8 mouse cellular contexts compared by ENCODE assay signal in the genomic region with DNA sequence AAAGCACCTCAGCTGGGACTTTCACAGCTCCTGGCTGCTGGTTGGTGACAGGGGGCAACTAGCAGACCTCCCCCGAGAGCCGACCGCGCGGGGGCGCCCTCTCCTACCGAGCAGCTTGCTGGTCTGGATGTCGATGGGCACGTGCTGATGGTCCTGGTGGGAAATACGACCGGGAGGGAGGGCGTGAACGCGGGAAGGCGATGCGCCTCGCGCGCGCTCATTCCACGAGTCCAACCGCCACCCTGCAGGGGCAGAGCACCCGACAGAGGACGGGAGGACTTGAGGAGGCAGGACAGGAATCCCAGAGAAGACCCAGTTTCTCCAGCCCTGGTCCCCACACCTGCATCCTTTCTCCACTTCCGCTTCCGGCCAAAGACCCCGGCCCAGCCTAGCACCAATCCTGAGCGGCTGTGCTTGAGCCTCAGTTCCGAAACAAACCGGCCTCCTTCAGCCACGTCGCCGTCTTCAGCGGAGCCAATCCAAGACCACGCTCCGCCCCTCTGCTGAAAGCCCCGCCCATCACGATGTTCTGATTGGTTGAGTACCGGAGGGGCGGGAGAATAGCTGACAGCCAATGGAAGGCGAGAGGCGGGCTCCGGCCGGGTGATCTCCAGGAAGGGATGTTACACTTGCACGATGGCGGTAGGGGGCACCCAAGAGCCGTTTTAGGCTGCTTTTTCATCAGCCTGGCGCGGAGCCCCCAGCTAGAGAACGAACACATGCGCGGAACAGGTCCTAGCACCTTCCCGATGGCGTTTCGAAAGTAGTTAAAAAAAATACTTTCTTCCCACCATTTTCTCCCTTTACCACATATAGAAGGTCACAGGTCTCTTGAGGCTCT. TPM values are rescaled to one million over a fixed set of nuclear protein-coding genes. Genes with fewer than 3 reads are reported as not detected.
A peak's percentile ranks its signal among the peaks of the same experiment; 100 is the strongest.
DNase-seq lines count a peak whose midpoint lies in the region; ATAC-seq and TF ChIP-seq lines count a peak whose summit lies in the region.

A gene (minus strand): TSS at position 453 of the 841 bp plus-strand sequence.

- peaks cover 15 to 33% of the 10 kb centered on the region in 2 experiments for H3K36me3 ChIP-seq in CH12.LX (replicated peaks in 1 of 2; ENCODE audit: control insufficient read depth in 1 of 2, insufficient read depth in 1 of 2, low read length in 1 of 2)
- H3K36me3 ChIP-seq in forebrain, embryonic 11.5 days (ENCODE audit: control insufficient read depth, insufficient read depth, low read length): no peaks in the 10 kb centered on the region; the same call in 1 of the 2 replicates
- no peaks in the 10 kb centered on the region for H3K36me3 ChIP-seq in heart, embryonic 16.5 days (ENCODE audit: control insufficient read depth, insufficient read depth)
- H3K36me3 ChIP-seq in liver, embryonic 15.5 days (replicated peaks): peaks cover 10% of the 10 kb centered on the region
- peaks cover 15% of the 10 kb centered on the region for H3K36me3 ChIP-seq in neural tube, embryonic 12.5 days

- dilution Hi-C loops in CH12.LX (cut with MboI; ENCODE audit: extremely low pct_ligation_motif_present, extremely low pct_unique_long_range_greater_than_20kb, low sequenced_read_pairs): no loop called here

- TF ChIP-seq POLR2A in CH12.LX (IDR thresholded peaks at IDR 0.05; ENCODE audit: low read depth, low read length): peak; percentile 92

- DNase-seq in CH12.LX (ENCODE audit: extremely low read depth): peak; percentile 100
- peak; percentile 99 for DNase-seq in c-Kit-positive CD71-positive TER-119-negative erythroid progenitor cells, embryonic 14.5 days (ENCODE audit: low read depth)
- DNase-seq in forebrain, embryonic 11.5 days (ENCODE audit: low spot score): peak; percentile 100
- DNase-seq in kidney, postnatal 36 days: peak; percentile 99
- peak; percentile 98 for DNase-seq in telencephalon, adult 2 months (ENCODE audit: low read depth, low spot score)

- H3K27ac ChIP-seq in CH12.LX (ENCODE audit: insufficient read depth, low read depth): peak within 1 kb of the TSS; percentile 35
- H3K27ac ChIP-seq in forebrain, embryonic 11.5 days (ENCODE audit: low read depth, low read length): peak within 1 kb of the TSS; percentile 57
- peak within 1 kb of the TSS; percentile 64 for H3K27ac ChIP-seq in heart, embryonic 16.5 days (ENCODE audit: low read length)
- peak within 1 kb of the TSS; percentile 97 for H3K27ac ChIP-seq in liver, embryonic 15.5 days (replicated peaks)
- no peak within 1 kb of the TSS for H3K27ac ChIP-seq in neural tube, embryonic 12.5 days

- H3K4me3 ChIP-seq in CH12.LX (replicated peaks in 1 of 3; ENCODE audit: low read depth in 2 of 3, low read length in 2 of 3, poor library complexity in 1 of 3): peak within 1 kb of the TSS; percentile 75 to 100 (median 85)
- H3K4me3 ChIP-seq in forebrain, embryonic 11.5 days (ENCODE audit: low read depth, low read length): peak within 1 kb of the TSS; percentile 71
- peak within 1 kb of the TSS; percentile 68 for H3K4me3 ChIP-seq in heart, embryonic 16.5 days (ENCODE audit: low read length)
- peak within 1 kb of the TSS; percentile 80 for H3K4me3 ChIP-seq in liver, embryonic 15.5 days (replicated peaks)
- peak within 1 kb of the TSS; percentile 68 for H3K4me3 ChIP-seq in neural tube, embryonic 12.5 days

- H3K4me1 ChIP-seq in CH12.LX (ENCODE audit: control insufficient read depth in 1 of 2, insufficient read depth in 2 of 2): peaks cover 3 to 24% of the 10 kb centered on the region in 2 experiments
- peaks cover 5% of the 10 kb centered on the region for H3K4me1 ChIP-seq in forebrain, embryonic 11.5 days (replicated peaks; ENCODE audit: control insufficient read depth, insufficient read depth, low read length)
- peaks cover 8% of the 10 kb centered on the region for H3K4me1 ChIP-seq in heart, embryonic 16.5 days (ENCODE audit: control insufficient read depth, insufficient read depth, low read length)
- H3K4me1 ChIP-seq in liver, embryonic 15.5 days (replicated peaks): peaks cover 64% of the 10 kb centered on the region
- peaks cover 11% of the 10 kb centered on the region for H3K4me1 ChIP-seq in neural tube, embryonic 12.5 days

- TF ChIP-seq RAD21 in CH12.LX (IDR thresholded peaks at IDR 0.05; ENCODE audit: low read depth, low read length): peak; percentile 99

- peak; percentile 46 to 99 for TF ChIP-seq CTCF in CH12.LX (conservative IDR thresholded peaks at IDR 0.05 in 1 of 2, IDR thresholded peaks at IDR 0.05 in 1 of 2; ENCODE audit: low read depth in 2 of 2, low read length in 2 of 2)

- H3K79me2 ChIP-seq in CH12.LX (replicated peaks; ENCODE audit: control insufficient read depth, extremely low read depth, insufficient read depth, poor library complexity, severe bottlenecking): 0 out of 2 replicates have a peak, but pooled peaks cover 8% of the 10 kb centered on the region

- in situ Hi-C loops in CH12.LX (cut with MboI; ENCODE audit: low pct_ligation_motif_present, low pct_unique_long_range_greater_than_20kb, low sequenced_read_pairs): loop anchor here (5.0 kb wide), 1 partner anchor 106 kb away; no protein-coding TSS in a partner anchor

- H3K9ac ChIP-seq in CH12.LX (ENCODE audit: insufficient read depth, low read depth): peak within 1 kb of the TSS; percentile 76
- peak within 1 kb of the TSS; percentile 77 for H3K9ac ChIP-seq in forebrain, embryonic 11.5 days (ENCODE audit: low read length)
- peak within 1 kb of the TSS; percentile 77 for H3K9ac ChIP-seq in heart, embryonic 16.5 days (ENCODE audit: low read length)
- H3K9ac ChIP-seq in liver, embryonic 15.5 days: peak within 1 kb of the TSS; percentile 78
- H3K9ac ChIP-seq in neural tube, embryonic 12.5 days: peak within 1 kb of the TSS; percentile 69

- H3K27me3 ChIP-seq in CH12.LX (replicated peaks): peaks cover 6% of the 10 kb centered on the region
- H3K27me3 ChIP-seq in forebrain, embryonic 11.5 days (ENCODE audit: control insufficient read depth, insufficient read depth, low read length): no peaks in the 10 kb centered on the region
- H3K27me3 ChIP-seq in heart, embryonic 16.5 days (ENCODE audit: control insufficient read depth, insufficient read depth, low read length): no peaks in the 10 kb centered on the region
- H3K27me3 ChIP-seq in liver, embryonic 15.5 days: no peaks in the 10 kb centered on the region
- H3K27me3 ChIP-seq in neural tube, embryonic 12.5 days (replicated peaks): no peaks in the 10 kb centered on the region

- H3K9me3 ChIP-seq in CH12.LX (replicated peaks; ENCODE audit: low read length): no peaks in the 10 kb centered on the region
- H3K9me3 ChIP-seq in forebrain, embryonic 11.5 days (ENCODE audit: control insufficient read depth, low read length): no peaks in the 10 kb centered on the region
- no peaks in the 10 kb centered on the region for H3K9me3 ChIP-seq in heart, embryonic 16.5 days (replicated peaks; ENCODE audit: control insufficient read depth, low read length)
- H3K9me3 ChIP-seq in liver, embryonic 15.5 days (replicated peaks): no peaks in the 10 kb centered on the region
- no peaks in the 10 kb centered on the region for H3K9me3 ChIP-seq in neural tube, embryonic 12.5 days

- peak; percentile 97 for ATAC-seq in forebrain, embryonic 11.5 days (replicated peaks; ENCODE audit: low FRiP score)
- ATAC-seq in heart, embryonic 16.5 days (replicated peaks; ENCODE audit: extremely low read depth, insufficient read depth, low FRiP score): peak; percentile 98
- ATAC-seq in liver, embryonic 15.5 days (ENCODE audit: insufficient read depth): peak; percentile 78
- ATAC-seq in neural tube, embryonic 12.5 days (ENCODE audit: low FRiP score, low read depth): peak; percentile 97

- TF ChIP-seq EP300 in CH12.LX (IDR thresholded peaks at IDR 0.05; ENCODE audit: low read length): no peak

- WGBS in forebrain, embryonic 11.5 days: under 1% methylated on average over 55 of the region's 55 CpGs
- WGBS in heart, embryonic 16.5 days: under 1% methylated on average over 55 of the region's 55 CpGs
- WGBS in liver, embryonic 15.5 days (ENCODE audit: insufficient replicate concordance): under 1% methylated on average over 55 of the region's 55 CpGs
- under 1% methylated on average over 55 of the region's 55 CpGs for WGBS in neural tube, embryonic 12.5 days

- peak within 1 kb of the TSS; percentile 96 for H3K4me2 ChIP-seq in CH12.LX (ENCODE audit: insufficient read depth, low read depth, poor library complexity, severe bottlenecking)
- peak within 1 kb of the TSS; percentile 96 for H3K4me2 ChIP-seq in forebrain, embryonic 11.5 days (ENCODE audit: low read depth, low read length, severe bottlenecking)
- peak within 1 kb of the TSS; percentile 95 for H3K4me2 ChIP-seq in heart, embryonic 16.5 days (ENCODE audit: low read depth, low read length)
- H3K4me2 ChIP-seq in liver, embryonic 15.5 days: peak within 1 kb of the TSS; percentile 92
- peak within 1 kb of the TSS; percentile 97 for H3K4me2 ChIP-seq in neural tube, embryonic 12.5 days (replicated peaks)

TF ChIP-seq in CH12.LX, 34 proteins besides CTCF, POLR2A, EP300 and RAD21 (continues in another document):
- TF ChIP-seq MAFK (IDR thresholded peaks at IDR 0.05; ENCODE audit: insufficient replicate concordance, low read length) (no peak), ELF1 (IDR thresholded peaks at IDR 0.05; ENCODE audit: low read depth, low read length) (peak; percentile 96), TCF12 (IDR thresholded peaks at IDR 0.05; ENCODE audit: low read depth, low read length) (peak; percentile 69; the same call in 1 of the 2 replicates), USF1 (IDR thresholded peaks at IDR 0.05; ENCODE audit: low read depth, low read length) (peak; percentile 25; the same call in 1 of the 2 replicates), CHD2 (IDR thresholded peaks at IDR 0.05; ENCODE audit: low read length) (peak; percentile 92), ETS1 (conservative IDR thresholded peaks at IDR 0.05; ENCODE audit: low read depth, low read length) (0 out of 2 replicates have a peak, but pooled peaks have one; percentile 30), TBP (conservative IDR thresholded peaks at IDR 0.05; ENCODE audit: low read depth, low read length) (peak; percentile 25), SIN3A (IDR thresholded peaks at IDR 0.05; ENCODE audit: low read length) (peak; percentile 98), PAX5 (IDR thresholded peaks at IDR 0.05; ENCODE audit: low read length) (no peak), ZC3H11A (IDR thresholded peaks at IDR 0.05; ENCODE audit: low read depth, low read length) (peak; percentile 67), UBTF (IDR thresholded peaks at IDR 0.05; ENCODE audit: low read depth, low read length) (no peak; the same call in 1 of the 2 replicates), NELFE (IDR thresholded peaks at IDR 0.05; ENCODE audit: low read depth, low read length) (peak; percentile 88)

RNA-seq across cellular contexts. Expression of the gene that starts here (rescaled TPM):
- 96.3 and 112 TPM in 2 replicates for total RNA-seq in CH12.LX (2012; rRNA removed)
- 59.5 and 61.6 TPM in 2 replicates for total RNA-seq in CH12.LX (2014; rRNA removed)
- polyA plus RNA-seq in CH12.LX (2012; ENCODE audit: insufficient read length, low read depth): 70.3 and 80.0 TPM in 2 replicates
- 83.4 and 94.0 TPM in 2 replicates for polyA plus RNA-seq in forebrain, embryonic 11.5 days (2014; fragmentation: Nextera tagmentation; extraction: Ambion mirVana)
- polyA plus RNA-seq in heart, embryonic 16.5 days (2015; fragmentation: Nextera tagmentation; extraction: Ambion mirVana): 48.7 and 60.5 TPM in 2 replicates
- polyA plus RNA-seq in liver, embryonic 15.5 days (2015; fragmentation: Nextera tagmentation; extraction: Ambion mirVana): 33.7 and 40.6 TPM in 2 replicates
- polyA plus RNA-seq in neural tube, embryonic 12.5 days (2016; fragmentation: Nextera tagmentation; extraction: Ambion mirVana): 99.3 and 103 TPM in 2 replicates
